Mouse (Mus musculus) liver, embryonic 14.5 days (tissue): Measurements from ENCODE around the gene Srrm4. TPM values are rescaled to one million over a fixed set of nuclear protein-coding genes. Genes with fewer than 3 reads are reported as not detected.

Experiments used
- ATAC-seq: fragments of 200-750 bp; cut with Nextera tagmentation; 2 replicates; pipeline ENCODE4 v1.8.0; 2017; ENCODE audit warnings: moderate number of reproducible peaks, mild to moderate bottlenecking, moderate library complexity; ENCODE audit not compliant: insufficient read depth
- DNase-seq, 3 experiments: peaks; one replicate each; pipeline ENCODE4 v3.0.0-alpha.2; 2012 to 2013; ENCODE audit warnings: low read depth in 3 of 3, low spot score in 3 of 3
- H3K27ac ChIP-seq: fragments of 300-500 bp; sonication (generic); 2 replicates; pipeline ENCODE4 v1.5.1; 2014; ENCODE audit warnings: moderate library complexity, mild to moderate bottlenecking, control low read depth, inconsistent platforms
- H3K27me3 ChIP-seq: fragments of 300-500 bp; sonication (generic); 2 replicates; pipeline ENCODE4 v1.6.1; 2014; ENCODE audit warnings: mild to moderate bottlenecking, low read length, moderate library complexity; ENCODE audit not compliant: control insufficient read depth, insufficient read depth
- H3K36me3 ChIP-seq: fragments of 300-500 bp; sonication (generic); replicated peaks from 2 replicates; pipeline ENCODE4 v1.6.1; 2014; ENCODE audit warnings: low read depth; ENCODE audit not compliant: control insufficient read depth, insufficient read depth
- H3K4me1 ChIP-seq, 2 experiments: fragments of 200-500 bp in 1 of 2; fragments of 300-500 bp in 1 of 2; sonication (generic) in 1 of 2; replicated peaks; 2 replicates each; pipeline ENCODE4 v1.6.1; 2012 to 2014; ENCODE audit warnings: antibody characterized with exemption in 1 of 2, inconsistent platforms in 1 of 2, low read length in 1 of 2; ENCODE audit not compliant: control insufficient read depth in 2 of 2, insufficient read depth in 2 of 2
- H3K4me2 ChIP-seq: fragments of 300-500 bp; sonication (generic); 2 replicates; pipeline ENCODE4 v1.6.1; 2014; ENCODE audit warnings: low read depth, mild to moderate bottlenecking, control low read depth, moderate library complexity
- H3K4me3 ChIP-seq, 2 experiments: fragments of 200-500 bp in 1 of 2; fragments of 300-500 bp in 1 of 2; sonication (generic) in 1 of 2; 2 replicates each; pipeline ENCODE4 v1.5.1; 2012 to 2014; ENCODE audit warnings: low read depth in 2 of 2, low read length in 2 of 2, mild to moderate bottlenecking in 2 of 2, control low read depth in 1 of 2, inconsistent platforms in 1 of 2, moderate library complexity in 1 of 2; ENCODE audit not compliant: insufficient read depth in 1 of 2
- H3K9ac ChIP-seq: fragments of 300-500 bp; sonication (generic); replicated peaks from 2 replicates; pipeline ENCODE4 v1.6.1; 2014; ENCODE audit warnings: mild to moderate bottlenecking, control low read depth, moderate library complexity
- H3K9me3 ChIP-seq: fragments of 300-500 bp; sonication (generic); 2 replicates; pipeline ENCODE4 v1.6.1; 2016; ENCODE audit warnings: low read length, mixed read lengths; ENCODE audit not compliant: control insufficient read depth
- CTCF ChIP-seq: IDR thresholded peaks from 2 replicates; pipeline ENCODE4 v1.5.1; 2016; ENCODE audit warnings: antibody characterized with exemption, low read depth, control low read depth
- EP300 ChIP-seq: IDR thresholded peaks from 2 replicates; pipeline ENCODE4 v1.6.1; 2016; ENCODE audit warnings: antibody characterized with exemption, low read depth
- WGBS: fragments of 180-500 bp; shearing (Covaris S2); extraction: QIAGEN DNeasy Blood & Tissue Kit; methylation state at CpG from one replicate; pipeline ENCODE4 v1.1.7; 2014; ENCODE audit not compliant: insufficient replicate concordance; 5-methylcytosine and 5-hydroxymethylcytosine counted together
- polyA plus RNA-seq, 2 experiments: library from polyadenylated mRNA; depleted of rRNA in 1 of 2; stranded (reverse) in 1 of 2; unstranded in 1 of 2; fragments of >200 nt; fragmentation: Nextera tagmentation in 1 of 2; extraction: Ambion mirVana in 1 of 2; gene quantifications; 2 replicates each; pipeline versions ENCODE4 v1.2.1 to v1.2.3; 2012 to 2014

Srrm4 gene
- polyA plus RNA-seq, 2 experiments = 0.17 to 0.28 TPM

GRCm38 (mm10) chr5:116525308-116525707, 66.3 kb downstream of the Srrm4 start:
- WGBS = 71% methylated on average over 8 of the region's 8 CpGs
- no peak for ATAC-seq

GRCm38 (mm10) chr5:116523553-116523952, 68.1 kb downstream of the Srrm4 start:
- H3K9ac ChIP-seq = no peak overlapping the region
- H3K36me3 ChIP-seq = no peaks in the 10 kb centered on the region
- H3K4me2 ChIP-seq = no peak overlapping the region
- H3K27me3 ChIP-seq = no peaks in the 10 kb centered on the region
- no peak overlapping the region for H3K27ac ChIP-seq
- H3K4me1 ChIP-seq = no peaks in the 10 kb centered on the region
- no peak for ATAC-seq
- no peak for DNase-seq
- 67% methylated on average over 8 of the region's 8 CpGs for WGBS
- no peak overlapping the region for H3K4me3 ChIP-seq
- H3K9me3 ChIP-seq = no peaks in the 10 kb centered on the region; the same call in 1 of the 2 replicates
- TF ChIP-seq CTCF = no peak
- TF ChIP-seq EP300 = no peak

More at GRCm38 (mm10) chr5:116525308-116525707, 66.3 kb downstream of the Srrm4 start:
- Histone ChIP-seq H3K36me3 (no peaks in the 10 kb centered on the region), H3K27ac (no peak overlapping the region), H3K9me3 (no peaks in the 10 kb centered on the region; the same call in 1 of the 2 replicates), H3K4me2 (no peak overlapping the region), H3K4me3 (no peak overlapping the region), H3K4me1 (no peaks in the 10 kb centered on the region), H3K9ac (no peak overlapping the region), H3K27me3 (no peaks in the 10 kb centered on the region)
- DNase-seq = no peak
- no peak for TF ChIP-seq CTCF
- TF ChIP-seq EP300 = no peak

- Histone ChIP-seq H3K9ac (no peak overlapping the region), H3K9me3 (no peaks in the 10 kb centered on the region; the same call in 1 of the 2 replicates), H3K4me1 (no peaks in the 10 kb centered on the region), H3K4me2 (no peak overlapping the region), H3K36me3 (no peaks in the 10 kb centered on the region), H3K27me3 (no peaks in the 10 kb centered on the region), H3K4me3 (no peak overlapping the region), H3K27ac (no peak overlapping the region)
- WGBS = 39% methylated on average over 9 of the region's 9 CpGs
- ATAC-seq = no peak
- no peak for DNase-seq
- no peak for TF ChIP-seq EP300
- no peak for TF ChIP-seq CTCF
Measured at GRCm38 (mm10) chr5:116523079-116523478, 68.5 kb downstream of the Srrm4 start.

- Histone ChIP-seq H3K9ac (no peak overlapping the region), H3K9me3 (no peaks in the 10 kb centered on the region; the same call in 1 of the 2 replicates), H3K27ac (no peak overlapping the region), H3K4me3 (no peak overlapping the region), H3K27me3 (no peaks in the 10 kb centered on the region), H3K4me2 (no peak overlapping the region), H3K4me1 (no peaks in the 10 kb centered on the region), H3K36me3 (no peaks in the 10 kb centered on the region)
- 63% methylated on average over 11 of the region's 11 CpGs for WGBS
- ATAC-seq (no peak), DNase-seq (no peak)
- TF ChIP-seq EP300 (no peak), CTCF (no peak)
Measured at GRCm38 (mm10) chr5:116522273-116522672, 69.3 kb downstream of the Srrm4 start.

- WGBS = 8% methylated on average over 4 of the region's 4 CpGs
- DNase-seq = no peak
- no peak overlapping the region for H3K27ac ChIP-seq
- H3K4me3 ChIP-seq = no peak overlapping the region
- no peaks in the 10 kb centered on the region for H3K27me3 ChIP-seq
- no peak for ATAC-seq
- H3K9ac ChIP-seq = no peak overlapping the region
- H3K4me1 ChIP-seq = no peaks in the 10 kb centered on the region
- H3K36me3 ChIP-seq = no peaks in the 10 kb centered on the region
- no peak overlapping the region for H3K4me2 ChIP-seq
- TF ChIP-seq EP300 (no peak), CTCF (no peak)
- no peaks in the 10 kb centered on the region; the same call in 1 of the 2 replicates for H3K9me3 ChIP-seq
Measured at GRCm38 (mm10) chr5:116518047-116518446, 73.6 kb downstream of the Srrm4 start.
